In genomic region chr7:67646131-67646530, GRCm38 (mm10) we compare ENCODE assay signal across 8 mouse cellular contexts. TPM values are rescaled to one million over a fixed set of nuclear protein-coding genes. Genes with fewer than 3 reads are reported as not detected.
DNase-seq lines count a peak whose midpoint lies in the region; ATAC-seq and TF ChIP-seq lines count a peak whose summit lies in the region.

No protein-coding gene starts in this region.

- no peaks in the 10 kb centered on the region for H3K9me3 ChIP-seq in lung, embryonic 14.5 days (ENCODE audit: low read depth, low read length)
- no peaks in the 10 kb centered on the region for H3K9me3 ChIP-seq in embryonic facial prominence, embryonic 14.5 days (ENCODE audit: control insufficient read depth, low read length)
- no peaks in the 10 kb centered on the region for H3K9me3 ChIP-seq in intestine, embryonic 15.5 days
- H3K9me3 ChIP-seq in neural tube, embryonic 13.5 days, result no peaks in the 10 kb centered on the region

- peak overlapping the region; percentile 68 for H3K9ac ChIP-seq in lung, embryonic 14.5 days
- peak overlapping the region; percentile 79 for H3K9ac ChIP-seq in embryonic facial prominence, embryonic 14.5 days (ENCODE audit: low read depth, low read length)
- peak overlapping the region; percentile 66 for H3K9ac ChIP-seq in intestine, embryonic 15.5 days
- H3K9ac ChIP-seq in neural tube, embryonic 13.5 days, result peak overlapping the region; percentile 91

- no peaks in the 10 kb centered on the region for H3K27me3 ChIP-seq in lung, embryonic 14.5 days (ENCODE audit: insufficient read depth, low read length)
- H3K27me3 ChIP-seq in embryonic facial prominence, embryonic 14.5 days (replicated peaks; ENCODE audit: control insufficient read depth, insufficient read depth, low read length), result no peaks in the 10 kb centered on the region
- H3K27me3 ChIP-seq in intestine, embryonic 15.5 days (replicated peaks), result no peaks in the 10 kb centered on the region
- no peaks in the 10 kb centered on the region for H3K27me3 ChIP-seq in neural tube, embryonic 13.5 days

- peak overlapping the region; percentile 72 for H3K4me2 ChIP-seq in lung, embryonic 14.5 days
- H3K4me2 ChIP-seq in embryonic facial prominence, embryonic 14.5 days (ENCODE audit: low read depth, low read length), result peak overlapping the region; percentile 90
- peak overlapping the region; percentile 62 for H3K4me2 ChIP-seq in intestine, embryonic 15.5 days (replicated peaks)
- H3K4me2 ChIP-seq in neural tube, embryonic 13.5 days, result peak overlapping the region; percentile 85

- H3K36me3 ChIP-seq in lung, embryonic 14.5 days (ENCODE audit: insufficient read depth), result no peaks in the 10 kb centered on the region
- H3K36me3 ChIP-seq in embryonic facial prominence, embryonic 14.5 days (ENCODE audit: control insufficient read depth, insufficient read depth, low read length), result no peaks in the 10 kb centered on the region
- H3K36me3 ChIP-seq in intestine, embryonic 15.5 days, result no peaks in the 10 kb centered on the region
- no peaks in the 10 kb centered on the region for H3K36me3 ChIP-seq in neural tube, embryonic 13.5 days

- no peak for DNase-seq in lung, embryonic 14.5 days
- no peak for DNase-seq in lung, postnatal 25 days (ENCODE audit: low spot score)
- no peak for DNase-seq in embryonic facial prominence, embryonic 14.5 days (ENCODE audit: low spot score)
- DNase-seq in c-Kit-positive CD71-positive TER-119-positive erythroid progenitor cells, embryonic 14.5 days (ENCODE audit: low spot score), result no peak
- DNase-seq in gastrocnemius, adult 18-20 months (ENCODE audit: low spot score), result no peak
- no peak for DNase-seq in layer of hippocampus, postnatal 14 days (ENCODE audit: low spot score in 2 of 2)

- H3K4me3 ChIP-seq in lung, embryonic 14.5 days (ENCODE audit: low read depth, low read length), result peak overlapping the region; percentile 61
- peak overlapping the region; percentile 78 for H3K4me3 ChIP-seq in embryonic facial prominence, embryonic 14.5 days (ENCODE audit: low read depth, low read length)
- H3K4me3 ChIP-seq in intestine, embryonic 15.5 days (replicated peaks), result peak overlapping the region; percentile 79
- H3K4me3 ChIP-seq in neural tube, embryonic 13.5 days, result peak overlapping the region; percentile 67

- WGBS in lung, embryonic 14.5 days, result 9% methylated on average over 6 of the region's 6 CpGs
- WGBS in embryonic facial prominence, embryonic 14.5 days, result 4% methylated on average over 6 of the region's 6 CpGs
- 12% methylated on average over 6 of the region's 6 CpGs for WGBS in intestine, embryonic 15.5 days
- WGBS in neural tube, embryonic 13.5 days, result 8% methylated on average over 6 of the region's 6 CpGs

- H3K4me1 ChIP-seq in lung, embryonic 14.5 days (ENCODE audit: insufficient read depth), result 0 out of 2 replicates have a peak, but pooled peaks cover 9% of the 10 kb centered on the region
- H3K4me1 ChIP-seq in embryonic facial prominence, embryonic 14.5 days (ENCODE audit: control insufficient read depth, insufficient read depth, low read length), result peaks cover 24% of the 10 kb centered on the region
- peaks cover 19% of the 10 kb centered on the region; the same call in 1 of the 2 replicates for H3K4me1 ChIP-seq in intestine, embryonic 15.5 days (replicated peaks)
- H3K4me1 ChIP-seq in neural tube, embryonic 13.5 days (replicated peaks), result peaks cover 52% of the 10 kb centered on the region

- no peak overlapping the region for H3K27ac ChIP-seq in lung, embryonic 14.5 days (ENCODE audit: low read depth)
- peak overlapping the region; percentile 91 for H3K27ac ChIP-seq in embryonic facial prominence, embryonic 14.5 days (replicated peaks; ENCODE audit: low read depth, low read length)
- no peak overlapping the region for H3K27ac ChIP-seq in intestine, embryonic 15.5 days
- H3K27ac ChIP-seq in neural tube, embryonic 13.5 days (replicated peaks), result peak overlapping the region; percentile 93

- ATAC-seq in lung, embryonic 14.5 days (ENCODE audit: insufficient read depth), result no peak
- ATAC-seq in embryonic facial prominence, embryonic 14.5 days (ENCODE audit: low read depth), result no peak
- ATAC-seq in intestine, embryonic 15.5 days, result no peak
- ATAC-seq in neural tube, embryonic 13.5 days (ENCODE audit: low read depth), result no peak

- no peak for TF ChIP-seq CTCF in lung, embryonic 14.5 days (IDR thresholded peaks at IDR 0.05; ENCODE audit: low read depth)

RNA-seq across cellular contexts. Expression of gene Lrrc28, which starts 1.1 kb away (rescaled TPM):
- 16.2 and 16.6 TPM in 2 replicates for polyA plus RNA-seq in lung, embryonic 14.5 days (2014; fragmentation: Nextera tagmentation; extraction: Ambion mirVana)
- 18.8 and 19.8 TPM in 2 replicates for polyA plus RNA-seq in embryonic facial prominence, embryonic 14.5 days (2014; fragmentation: Nextera tagmentation; extraction: Ambion mirVana)
- 8.9 and 10.4 TPM in 2 replicates for polyA plus RNA-seq in intestine, embryonic 15.5 days (2015; fragmentation: Nextera tagmentation; extraction: Ambion mirVana)
- 30.6 and 35.3 TPM in 2 replicates for polyA plus RNA-seq in neural tube, embryonic 13.5 days (2015; fragmentation: Nextera tagmentation; extraction: Ambion mirVana)
- 10 to 100 TPM; 18.2 to 26.1 TPM for total RNA-seq in gastrocnemius, adult 18-20 months (2021)
- total RNA-seq in layer of hippocampus, postnatal 14 days (2021), result 10 to 100 TPM; 38.7 to 38.9 TPM

RNA-seq across cellular contexts. Expression of gene Ttc23, which starts 1.1 kb away (rescaled TPM):
- 33.5 and 35.7 TPM in 2 replicates for polyA plus RNA-seq in lung, embryonic 14.5 days (2014; fragmentation: Nextera tagmentation; extraction: Ambion mirVana)
- 28.1 and 35.0 TPM in 2 replicates for polyA plus RNA-seq in embryonic facial prominence, embryonic 14.5 days (2014; fragmentation: Nextera tagmentation; extraction: Ambion mirVana)
- 20.9 and 21.8 TPM in 2 replicates for polyA plus RNA-seq in intestine, embryonic 15.5 days (2015; fragmentation: Nextera tagmentation; extraction: Ambion mirVana)
- polyA plus RNA-seq in neural tube, embryonic 13.5 days (2015; fragmentation: Nextera tagmentation; extraction: Ambion mirVana), result 11.7 and 11.9 TPM in 2 replicates
- 10 to 100 TPM; 18.6 to 19.2 TPM for total RNA-seq in gastrocnemius, adult 18-20 months (2021)
- total RNA-seq in layer of hippocampus, postnatal 14 days (2021), result 1 to 10 TPM; 8.3 to 9.7 TPM

Comparison
In these comparisons a context has a peak if more than half of its experiments do, and no peak if none do; other contexts are left out.
1. H3K27ac ChIP-seq: peak in embryonic facial prominence, embryonic 14.5 days (single experiment) and neural tube, embryonic 13.5 days (single experiment); none in lung, embryonic 14.5 days (single experiment) and intestine, embryonic 15.5 days (single experiment).
2. Peak in every context shown above with its lines, with median percentiles within 50 percentile points of each other: H3K4me2 ChIP-seq, H3K4me3 ChIP-seq and H3K9ac ChIP-seq.